Mouse (Mus musculus) Patski (cell line): ENCODE measurements around the gene Vegfa. TPM values are rescaled to one million over a fixed set of nuclear protein-coding genes. Genes with fewer than 3 reads are reported as not detected.

Source experiments
- ATAC-seq: fragments of 100-300 bp; one replicate; pipeline ENCODE4 v1.8.0; 2021
- CTCF ChIA-PET: fragments of 350-600 bp; sonication (Branson Sonifier 250); formaldehyde crosslinking; loops from one replicate; lab custom pipeline; 2022; ENCODE audit warnings: inconsistent platforms; lab: Charles Lee
- POLR2A ChIA-PET: fragments of 350-600 bp; sonication (Branson Sonifier 250); formaldehyde crosslinking; loops from one replicate; lab custom pipeline; 2022; ENCODE audit warnings: antibody characterized with exemption, inconsistent platforms; lab: Charles Lee
- DNase-seq: peaks from one replicate; pipeline ENCODE4 v3.0.0-alpha.2; 2011; ENCODE audit warnings: low read depth, low spot score
- H3K27me3 ChIP-seq: fragments of 371-371 bp; one replicate; pipeline ENCODE4 v1.5.1; 2021
- CTCF ChIP-seq: fragments of 100-300 bp; IDR thresholded peaks from one replicate; pipeline ENCODE4 v1.5.1; 2021
- in situ Hi-C: fragments of 300-500 bp; cut with MboI; formaldehyde crosslinking; loops from 3 replicates; pipeline ENCODE4 v1.11.1; 2018; ENCODE audit warnings: low pct_unique_long_range_greater_than_20kb, mixed read lengths
- polyA plus RNA-seq: library from polyadenylated mRNA; unstranded; gene quantifications from one replicate; pipeline ENCODE4 v1.2.3, GENCODE M21; 2021

Vegfa gene
- polyA plus RNA-seq, 1 experiment from 2014 or later: 124 TPM

GRCm38 (mm10) chr17:46052146-46052545 lies 20.0 kb upstream of the Vegfa start:
- no peak for DNase-seq
- no peak for TF ChIP-seq CTCF
- in situ Hi-C loops: no loop called here
- ChIA-PET CTCF (interaction anchor here (0.9 to 1.6 kb wide), 2 partner anchors 19 to 317 kb away, joined by 3 to 5 read pairs; no protein-coding TSS in a partner anchor), POLR2A (no interaction called here)
- H3K27me3 ChIP-seq: peaks cover 5% of the 10 kb centered on the region
- ATAC-seq: no peak

- H3K27me3 ChIP-seq: peaks cover 1% of the 10 kb centered on the region
- CTCF ChIA-PET: interaction anchor here (0.9 to 1.6 kb wide), 3 partner anchors 20 to 316 kb away, joined by 3 to 5 read pairs (median 3); no protein-coding TSS in a partner anchor
- POLR2A ChIA-PET: no interaction called here
- no peak for DNase-seq
- in situ Hi-C loops: no loop called here
- no peak for ATAC-seq
- TF ChIP-seq CTCF: no peak
These were observed 19.2 kb upstream of the Vegfa start for GRCm38 (mm10) chr17:46051356-46051755.

GRCm38 (mm10) chr17:46049567-46049966 lies 17.4 kb upstream of the Vegfa start:
- CTCF ChIA-PET: no interaction called here
- POLR2A ChIA-PET: no interaction called here
- in situ Hi-C loops: no loop called here
- no peak for ATAC-seq
- TF ChIP-seq CTCF: no peak
- no peak for DNase-seq
- H3K27me3 ChIP-seq: no peaks in the 10 kb centered on the region

- no peak for DNase-seq
- in situ Hi-C loops: no loop called here
- CTCF ChIA-PET: interaction anchor here (1.4 kb wide), 1 partner anchor 81 kb away, joined by 3 read pairs; no protein-coding TSS in a partner anchor
- POLR2A ChIA-PET: interaction anchor here (1.0 kb wide), 1 partner anchor 10 kb away, joined by 3 read pairs; no protein-coding TSS in a partner anchor
- no peaks in the 10 kb centered on the region for H3K27me3 ChIP-seq
- ATAC-seq: no peak
- no peak for TF ChIP-seq CTCF
These were observed 16.0 kb upstream of the Vegfa start for GRCm38 (mm10) chr17:46048184-46048583.

- DNase-seq: no peak
- no peaks in the 10 kb centered on the region for H3K27me3 ChIP-seq
- in situ Hi-C loops: no loop called here
- TF ChIP-seq CTCF: no peak
- no peak for ATAC-seq
- ChIA-PET POLR2A (interaction anchor here (0.7 kb wide), 1 partner anchor 99 kb away, joined by 3 read pairs; no protein-coding TSS in a partner anchor), CTCF (no interaction called here)
These were observed 13.6 kb upstream of the Vegfa start for GRCm38 (mm10) chr17:46045742-46046141.

GRCm38 (mm10) chr17:46044953-46045352 lies 12.8 kb upstream of the Vegfa start:
- POLR2A ChIA-PET: no interaction called here
- H3K27me3 ChIP-seq: no peaks in the 10 kb centered on the region
- in situ Hi-C loops: no loop called here
- CTCF ChIA-PET: no interaction called here
- no peak for ATAC-seq
- no peak for TF ChIP-seq CTCF
- no peak for DNase-seq

GRCm38 (mm10) chr17:46042158-46042557 lies 10.0 kb upstream of the Vegfa start:
- ATAC-seq (no peak), DNase-seq (no peak)
- ChIA-PET CTCF (interaction anchor here (1.5 to 2.5 kb wide), 2 partner anchors 61 to 307 kb away, joined by 4 to 6 read pairs; no protein-coding TSS in a partner anchor), POLR2A (no interaction called here)
- H3K27me3 ChIP-seq: no peaks in the 10 kb centered on the region
- TF ChIP-seq CTCF: no peak
- in situ Hi-C loops: no loop called here

- ATAC-seq (no peak), DNase-seq (no peak)
- no peaks in the 10 kb centered on the region for H3K27me3 ChIP-seq
- CTCF ChIA-PET: interaction anchor here (1.5 to 2.5 kb wide), 2 partner anchors 62 to 307 kb away, joined by 4 to 6 read pairs; no protein-coding TSS in a partner anchor
- no peak for TF ChIP-seq CTCF
- in situ Hi-C loops: no loop called here
- POLR2A ChIA-PET: no interaction called here
These were observed 9.5 kb upstream of the Vegfa start for GRCm38 (mm10) chr17:46041679-46042078.

GRCm38 (mm10) chr17:46041223-46041622 lies 9.1 kb upstream of the Vegfa start:
- no peak for DNase-seq

GRCm38 (mm10) chr17:46040561-46040960 lies 8.4 kb upstream of the Vegfa start:
- no peak for DNase-seq
- no peak for ATAC-seq
- H3K27me3 ChIP-seq: no peaks in the 10 kb centered on the region
- CTCF ChIA-PET: interaction anchor here (0.8 to 2.5 kb wide), 3 partner anchors 19 to 456 kb away, joined by 3 to 6 read pairs (median 3); no protein-coding TSS in a partner anchor
- no peak for TF ChIP-seq CTCF
- POLR2A ChIA-PET: no interaction called here
- in situ Hi-C loops: no loop called here

More at GRCm38 (mm10) chr17:46041223-46041622, 9.1 kb upstream of the Vegfa start:
- peak; percentile 87 for TF ChIP-seq CTCF
- ATAC-seq: no peak
- POLR2A ChIA-PET: no interaction called here
- CTCF ChIA-PET: interaction anchor here (1.5 to 2.5 kb wide), 2 partner anchors 62 to 306 kb away, joined by 4 to 6 read pairs; no protein-coding TSS in a partner anchor
- in situ Hi-C loops: no loop called here
- no peaks in the 10 kb centered on the region for H3K27me3 ChIP-seq

GRCm38 (mm10) chr17:46038906-46039305 lies 6.7 kb upstream of the Vegfa start:
- ATAC-seq: no peak
- in situ Hi-C loops: loop anchor here (5.0 kb wide), 1 partner anchor 93 kb away; no protein-coding TSS in a partner anchor
- CTCF ChIA-PET: interaction anchor here (1.2 to 2.5 kb wide), 6 partner anchors 26 to 308 kb away, joined by 3 to 10 read pairs (median 6); no protein-coding TSS in a partner anchor
- H3K27me3 ChIP-seq: no peaks in the 10 kb centered on the region
- DNase-seq: no peak
- POLR2A ChIA-PET: interaction anchor here (0.8 to 0.9 kb wide), 2 partner anchors 23 to 304 kb away, joined by 5 to 8 read pairs; no protein-coding TSS in a partner anchor
- TF ChIP-seq CTCF: no peak
